Mouse (Mus musculus): ENCODE data around the gene Gm5622. TPM values are rescaled to one million over a fixed set of nuclear protein-coding genes. Genes with fewer than 3 reads are reported as not detected.
"Not testable (repeated sequence)": the region's sequence is repeated elsewhere in the genome, so short reads cannot be mapped to it uniquely, and the experiment has no call there.

Gene Gm5622
- total RNA-seq (2012; rRNA removed), result not detected in 2 replicates

GRCm38 (mm10) chr14:51552490-51552889 lies at the start of gene Gm5622:
Gene Gm5622 (plus strand): TSS chr14:51552790.
- H3K9ac ChIP-seq (ENCODE audit: insufficient read depth, low read depth, low read length, poor library complexity, severe bottlenecking), result no peak within 1 kb of the TSS
- H3K27ac ChIP-seq (ENCODE audit: insufficient read depth, low read depth, low read length, poor library complexity, severe bottlenecking), result no peak within 1 kb of the TSS
- H3K9me3 ChIP-seq (ENCODE audit: control insufficient read depth, insufficient read depth, low read depth, low read length), result no peaks in the 10 kb centered on the region
- no peaks in the 10 kb centered on the region for H3K4me1 ChIP-seq (ENCODE audit: control insufficient read depth in 2 of 2, insufficient read depth in 2 of 2, low read length in 2 of 2, poor library complexity in 1 of 2)
- no peaks in the 10 kb centered on the region for H3K36me3 ChIP-seq (ENCODE audit: control insufficient read depth, insufficient read depth, low read length, poor library complexity, severe bottlenecking)
- no peak for DNase-seq (ENCODE audit: low read depth, low spot score)
- no peak within 1 kb of the TSS for H3K4me3 ChIP-seq (ENCODE audit: insufficient read depth in 1 of 2, low read depth in 1 of 2, low read length in 2 of 2, poor library complexity in 1 of 2, severe bottlenecking in 1 of 2)
- in situ Hi-C loops (cut with MboI; ENCODE audit: low sequenced_read_pairs in 2 of 2, unreplicated experiment in 2 of 2), result no loop called here
- TF ChIP-seq HCFC1 (IDR thresholded peaks at IDR 0.05; ENCODE audit: borderline replicate concordance, insufficient read depth, low read length), result no peak
- no peak for TF ChIP-seq MAFK (IDR thresholded peaks at IDR 0.05; ENCODE audit: insufficient read depth, low read depth, low read length)
- TF ChIP-seq ZC3H11A (IDR thresholded peaks at IDR 0.05; ENCODE audit: borderline replicate concordance, low read depth, low read length), result no peak
- no peak for TF ChIP-seq ZNF384 (IDR thresholded peaks at IDR 0.05; ENCODE audit: low read depth, low read length)
- TF ChIP-seq CHD2 (IDR thresholded peaks at IDR 0.05; ENCODE audit: low read depth, low read length), result no peak

GRCm38 (mm10) chr14:51507416-51507815 lies 45.2 kb upstream of the Gm5622 start:
- no peak for DNase-seq (ENCODE audit: low read depth, low spot score)
- Histone ChIP-seq H3K36me3 (ENCODE audit: control insufficient read depth, insufficient read depth, low read length, poor library complexity, severe bottlenecking) (no peaks in the 10 kb centered on the region), H3K9ac (ENCODE audit: insufficient read depth, low read depth, low read length, poor library complexity, severe bottlenecking) (no peak overlapping the region), H3K9me3 (ENCODE audit: control insufficient read depth, insufficient read depth, low read depth, low read length) (no peaks in the 10 kb centered on the region), H3K27ac (ENCODE audit: insufficient read depth, low read depth, low read length, poor library complexity, severe bottlenecking) (no peak overlapping the region), H3K4me3 (ENCODE audit: insufficient read depth in 1 of 2, low read depth in 1 of 2, low read length in 2 of 2, poor library complexity in 1 of 2, severe bottlenecking in 1 of 2) (no peak overlapping the region), H3K4me1 (ENCODE audit: control insufficient read depth in 2 of 2, insufficient read depth in 2 of 2, low read length in 2 of 2, poor library complexity in 1 of 2) (no peaks in the 10 kb centered on the region)
- TF ChIP-seq ZNF384 (IDR thresholded peaks at IDR 0.05; ENCODE audit: low read depth, low read length) (no peak), CHD2 (IDR thresholded peaks at IDR 0.05; ENCODE audit: low read depth, low read length) (no peak), MAFK (IDR thresholded peaks at IDR 0.05; ENCODE audit: insufficient read depth, low read depth, low read length) (no peak), ZC3H11A (IDR thresholded peaks at IDR 0.05; ENCODE audit: borderline replicate concordance, low read depth, low read length) (no peak), HCFC1 (IDR thresholded peaks at IDR 0.05; ENCODE audit: borderline replicate concordance, insufficient read depth, low read length) (no peak)
- in situ Hi-C loops (cut with MboI; ENCODE audit: low sequenced_read_pairs in 2 of 2, unreplicated experiment in 2 of 2), result no loop called here

- in situ Hi-C loops (cut with MboI; ENCODE audit: low sequenced_read_pairs in 2 of 2, unreplicated experiment in 2 of 2); H3K4me1 ChIP-seq (ENCODE audit: control insufficient read depth in 2 of 2, insufficient read depth in 2 of 2, low read length in 2 of 2, poor library complexity in 1 of 2); H3K27ac ChIP-seq (ENCODE audit: insufficient read depth, low read depth, low read length, poor library complexity, severe bottlenecking); DNase-seq (ENCODE audit: low read depth, low spot score); H3K9ac ChIP-seq (ENCODE audit: insufficient read depth, low read depth, low read length, poor library complexity, severe bottlenecking); H3K9me3 ChIP-seq (ENCODE audit: control insufficient read depth, insufficient read depth, low read depth, low read length); H3K36me3 ChIP-seq (ENCODE audit: control insufficient read depth, insufficient read depth, low read length, poor library complexity, severe bottlenecking); H3K4me3 ChIP-seq (ENCODE audit: insufficient read depth in 1 of 2, low read depth in 1 of 2, low read length in 2 of 2, poor library complexity in 1 of 2, severe bottlenecking in 1 of 2): not testable (repeated sequence)
Observed at GRCm38 (mm10) chr14:51573963-51574362, 21.4 kb downstream of the Gm5622 start, which contains the start of gene Gm17175. Gene Gm17175 (minus strand): TSS chr14:51574063.

GRCm38 (mm10) chr14:51592039-51592438 lies 39.4 kb downstream of the Gm5622 start, which contains the start of gene Gm17174:
Gene Gm17174 (minus strand): TSS chr14:51592139.
- H3K36me3 ChIP-seq (ENCODE audit: control insufficient read depth, insufficient read depth, low read length, poor library complexity, severe bottlenecking); H3K4me3 ChIP-seq (ENCODE audit: insufficient read depth in 1 of 2, low read depth in 1 of 2, low read length in 2 of 2, poor library complexity in 1 of 2, severe bottlenecking in 1 of 2); H3K27ac ChIP-seq (ENCODE audit: insufficient read depth, low read depth, low read length, poor library complexity, severe bottlenecking); H3K4me1 ChIP-seq (ENCODE audit: control insufficient read depth in 2 of 2, insufficient read depth in 2 of 2, low read length in 2 of 2, poor library complexity in 1 of 2); H3K9me3 ChIP-seq (ENCODE audit: control insufficient read depth, insufficient read depth, low read depth, low read length); H3K9ac ChIP-seq (ENCODE audit: insufficient read depth, low read depth, low read length, poor library complexity, severe bottlenecking); DNase-seq (ENCODE audit: low read depth, low spot score): not testable (repeated sequence)
- in situ Hi-C loops (cut with MboI; ENCODE audit: low sequenced_read_pairs in 2 of 2, unreplicated experiment in 2 of 2), result loop anchor here (10.0 to 25.0 kb wide), 3 partner anchors 93 to 123 kb away; partner anchors contain the start of genes Gm17079 (in 1 of the 2) and Gm5800 (in 1 of the 2)

- no peak for DNase-seq (ENCODE audit: low read depth, low spot score)
- Histone ChIP-seq H3K4me1 (ENCODE audit: control insufficient read depth in 2 of 2, insufficient read depth in 2 of 2, low read length in 2 of 2, poor library complexity in 1 of 2) (no peaks in the 10 kb centered on the region), H3K27ac (ENCODE audit: insufficient read depth, low read depth, low read length, poor library complexity, severe bottlenecking) (no peak within 1 kb of the TSS), H3K9me3 (ENCODE audit: control insufficient read depth, insufficient read depth, low read depth, low read length) (no peaks in the 10 kb centered on the region), H3K4me3 (ENCODE audit: insufficient read depth in 1 of 2, low read depth in 1 of 2, low read length in 2 of 2, poor library complexity in 1 of 2, severe bottlenecking in 1 of 2) (no peak within 1 kb of the TSS), H3K9ac (ENCODE audit: insufficient read depth, low read depth, low read length, poor library complexity, severe bottlenecking) (no peak within 1 kb of the TSS), H3K36me3 (ENCODE audit: control insufficient read depth, insufficient read depth, low read length, poor library complexity, severe bottlenecking) (no peaks in the 10 kb centered on the region)
- TF ChIP-seq ZNF384 (IDR thresholded peaks at IDR 0.05; ENCODE audit: low read depth, low read length), result no peak
- no peak for TF ChIP-seq ZC3H11A (IDR thresholded peaks at IDR 0.05; ENCODE audit: borderline replicate concordance, low read depth, low read length)
- TF ChIP-seq MAFK (IDR thresholded peaks at IDR 0.05; ENCODE audit: insufficient read depth, low read depth, low read length), result no peak
- no peak for TF ChIP-seq CHD2 (IDR thresholded peaks at IDR 0.05; ENCODE audit: low read depth, low read length)
- in situ Hi-C loops (cut with MboI; ENCODE audit: low sequenced_read_pairs in 2 of 2, unreplicated experiment in 2 of 2), result no loop called here
Observed at GRCm38 (mm10) chr14:51611210-51611609, 58.6 kb downstream of the Gm5622 start, which contains the start of gene Gm17078. Gene Gm17078 (minus strand): TSS chr14:51611310.

- H3K36me3 ChIP-seq (ENCODE audit: control insufficient read depth, insufficient read depth, low read length, poor library complexity, severe bottlenecking); H3K4me1 ChIP-seq (ENCODE audit: control insufficient read depth in 2 of 2, insufficient read depth in 2 of 2, low read length in 2 of 2, poor library complexity in 1 of 2); in situ Hi-C loops (cut with MboI; ENCODE audit: low sequenced_read_pairs in 2 of 2, unreplicated experiment in 2 of 2); DNase-seq (ENCODE audit: low read depth, low spot score); H3K27ac ChIP-seq (ENCODE audit: insufficient read depth, low read depth, low read length, poor library complexity, severe bottlenecking); H3K9ac ChIP-seq (ENCODE audit: insufficient read depth, low read depth, low read length, poor library complexity, severe bottlenecking); H3K9me3 ChIP-seq (ENCODE audit: control insufficient read depth, insufficient read depth, low read depth, low read length); H3K4me3 ChIP-seq (ENCODE audit: insufficient read depth in 1 of 2, low read depth in 1 of 2, low read length in 2 of 2, poor library complexity in 1 of 2, severe bottlenecking in 1 of 2): not testable (repeated sequence)
Observed at GRCm38 (mm10) chr14:51632426-51632825, 79.8 kb downstream of the Gm5622 start.

GRCm38 (mm10) chr14:51635566-51635965 lies 83.0 kb downstream of the Gm5622 start, which contains the start of gene Gm4181:
Gene Gm4181 (minus strand): TSS chr14:51635666.
- H3K27ac ChIP-seq (ENCODE audit: insufficient read depth, low read depth, low read length, poor library complexity, severe bottlenecking); H3K9me3 ChIP-seq (ENCODE audit: control insufficient read depth, insufficient read depth, low read depth, low read length); H3K36me3 ChIP-seq (ENCODE audit: control insufficient read depth, insufficient read depth, low read length, poor library complexity, severe bottlenecking); H3K4me1 ChIP-seq (ENCODE audit: control insufficient read depth in 2 of 2, insufficient read depth in 2 of 2, low read length in 2 of 2, poor library complexity in 1 of 2); H3K9ac ChIP-seq (ENCODE audit: insufficient read depth, low read depth, low read length, poor library complexity, severe bottlenecking); DNase-seq (ENCODE audit: low read depth, low spot score); in situ Hi-C loops (cut with MboI; ENCODE audit: low sequenced_read_pairs in 2 of 2, unreplicated experiment in 2 of 2); H3K4me3 ChIP-seq (ENCODE audit: insufficient read depth in 1 of 2, low read depth in 1 of 2, low read length in 2 of 2, poor library complexity in 1 of 2, severe bottlenecking in 1 of 2): not testable (repeated sequence)

Data from ES-E14 (cell line).